Mouse (Mus musculus) forebrain, embryonic 16.5 days (tissue): ENCODE measurements around the gene Wdr27. TPM values are rescaled to one million over a fixed set of nuclear protein-coding genes. Genes with fewer than 3 reads are reported as not detected.
"Not testable (repeated sequence)": the region's sequence is repeated elsewhere in the genome, so short reads cannot be mapped to it uniquely, and the experiment has no call there.

Experiments
- ATAC-seq: fragments of 200-750 bp; cut with Nextera tagmentation; 2 replicates; pipeline ENCODE4 v1.8.0; 2017; ENCODE audit warnings: mild to moderate bottlenecking, moderate library complexity
- H3K27ac ChIP-seq: fragments of 300-500 bp; sonication (generic); 2 replicates; pipeline ENCODE4 v1.5.1; 2014; ENCODE audit warnings: low read length, control low read depth
- H3K27me3 ChIP-seq: fragments of 300-500 bp; sonication (generic); replicated peaks from 2 replicates; pipeline ENCODE4 v1.6.1; 2014; ENCODE audit warnings: low read length; ENCODE audit not compliant: control insufficient read depth, insufficient read depth
- H3K36me3 ChIP-seq: fragments of 300-500 bp; sonication (generic); 2 replicates; pipeline ENCODE4 v1.6.1; 2014; ENCODE audit not compliant: control insufficient read depth, insufficient read depth
- H3K4me1 ChIP-seq: fragments of 300-500 bp; sonication (generic); replicated peaks from 2 replicates; pipeline ENCODE4 v1.6.1; 2014; ENCODE audit warnings: low read length; ENCODE audit not compliant: control insufficient read depth, insufficient read depth
- H3K4me2 ChIP-seq: fragments of 300-500 bp; sonication (generic); 2 replicates; pipeline ENCODE4 v1.6.1; 2014; ENCODE audit warnings: mild to moderate bottlenecking, low read length, control low read depth
- H3K4me3 ChIP-seq: fragments of 300-500 bp; sonication (generic); replicated peaks from 2 replicates; pipeline ENCODE4 v1.5.1; 2014; ENCODE audit warnings: mild to moderate bottlenecking, low read length, control low read depth
- H3K9ac ChIP-seq: fragments of 300-500 bp; sonication (generic); replicated peaks from 2 replicates; pipeline ENCODE4 v1.6.1; 2014; ENCODE audit warnings: low read depth, low read length, control low read depth
- H3K9me3 ChIP-seq: fragments of 300-500 bp; sonication (generic); 2 replicates; pipeline ENCODE4 v1.6.1; 2016; ENCODE audit warnings: low read length; ENCODE audit not compliant: control insufficient read depth
- WGBS: fragments of 180-500 bp; shearing (Covaris S2); extraction: QIAGEN DNeasy Blood & Tissue Kit; methylation state at CpG from one replicate; pipeline ENCODE4 v1.1.7; 2014; 5-methylcytosine and 5-hydroxymethylcytosine counted together
- polyA plus RNA-seq: library from polyadenylated mRNA; unstranded; fragments of >200 nt; fragmentation: Nextera tagmentation; extraction: Ambion mirVana; gene quantifications from 2 replicates; pipeline ENCODE4 v1.2.1, GENCODE M21; 2015

Wdr27 gene
- polyA plus RNA-seq, 1 experiment from 2014 or later, result 6.3 TPM

- peak overlapping the region; percentile 65 for H3K9ac ChIP-seq
- H3K9me3 ChIP-seq, result no peaks in the 10 kb centered on the region
- peak overlapping the region; percentile 99 for H3K4me2 ChIP-seq
- ATAC-seq, result peak; percentile 11; the same call in 1 of the 2 replicates
- H3K36me3 ChIP-seq, result no peaks in the 10 kb centered on the region
- H3K27ac ChIP-seq, result no peak overlapping the region
- no peaks in the 10 kb centered on the region for H3K27me3 ChIP-seq
- under 1% methylated on average over 20 of the region's 23 CpGs for WGBS
- H3K4me3 ChIP-seq, result peak overlapping the region; percentile 70
- peaks cover 9% of the 10 kb centered on the region for H3K4me1 ChIP-seq
Observed at GRCm38 (mm10) chr17:14960520-14960919, 17.6 kb upstream of the Wdr27 start.

- 19% methylated on average over 3 of the region's 3 CpGs for WGBS
- H3K36me3 ChIP-seq, result no peaks in the 10 kb centered on the region
- no peak for ATAC-seq
Observed at GRCm38 (mm10) chr17:14959979-14960378, 17.0 kb upstream of the Wdr27 start.

GRCm38 (mm10) chr17:14958686-14959327, 15.8 kb upstream of the Wdr27 start:
- H3K4me1 ChIP-seq, result peaks cover 9% of the 10 kb centered on the region
- ATAC-seq, result no peak
- H3K36me3 ChIP-seq, result peaks cover 4% of the 10 kb centered on the region
- no peaks in the 10 kb centered on the region for H3K9me3 ChIP-seq
- H3K4me3 ChIP-seq, result no peak overlapping the region
- no peaks in the 10 kb centered on the region for H3K27me3 ChIP-seq
- H3K27ac ChIP-seq, result no peak overlapping the region
- 92% methylated on average over 5 of the region's 5 CpGs for WGBS
- no peak overlapping the region for H3K4me2 ChIP-seq
- H3K9ac ChIP-seq, result no peak overlapping the region

More at GRCm38 (mm10) chr17:14959979-14960378, 17.0 kb upstream of the Wdr27 start:
- H3K9ac ChIP-seq, result peak overlapping the region; percentile 39; the same call in 1 of the 2 replicates
- H3K4me3 ChIP-seq, result peak overlapping the region; percentile 28
- H3K4me2 ChIP-seq, result peak overlapping the region; percentile 55
- H3K27ac ChIP-seq, result no peak overlapping the region
- H3K27me3 ChIP-seq, result no peaks in the 10 kb centered on the region
- no peaks in the 10 kb centered on the region for H3K9me3 ChIP-seq
- H3K4me1 ChIP-seq, result peaks cover 9% of the 10 kb centered on the region

- no peaks in the 10 kb centered on the region for H3K4me1 ChIP-seq
- H3K27ac ChIP-seq, result no peak overlapping the region
- WGBS, result 95% methylated on average over 8 of the region's 8 CpGs
- no peaks in the 10 kb centered on the region for H3K9me3 ChIP-seq
- ATAC-seq, result no peak
- no peaks in the 10 kb centered on the region for H3K27me3 ChIP-seq
- peaks cover 12% of the 10 kb centered on the region for H3K36me3 ChIP-seq
- no peak overlapping the region for H3K9ac ChIP-seq
- no peak overlapping the region for H3K4me3 ChIP-seq
- no peak overlapping the region for H3K4me2 ChIP-seq
Observed at GRCm38 (mm10) chr17:14953452-14953851, 10.5 kb upstream of the Wdr27 start.

GRCm38 (mm10) chr17:14949161-14949827, 6.3 kb upstream of the Wdr27 start:
- Histone ChIP-seq H3K27me3 (no peaks in the 10 kb centered on the region), H3K9me3 (no peaks in the 10 kb centered on the region), H3K36me3 (peaks cover 15% of the 10 kb centered on the region), H3K4me2 (no peak overlapping the region), H3K4me3 (no peak overlapping the region), H3K27ac (no peak overlapping the region), H3K4me1 (peaks cover 7% of the 10 kb centered on the region), H3K9ac (no peak overlapping the region)
- WGBS, result 87% methylated on average over 7 of the region's 7 CpGs
- no peak for ATAC-seq

- Histone ChIP-seq H3K27me3 (no peaks in the 10 kb centered on the region), H3K27ac (no peak overlapping the region), H3K4me3 (no peak overlapping the region), H3K4me2 (no peak overlapping the region; the same call in 1 of the 2 replicates), H3K9me3 (no peaks in the 10 kb centered on the region), H3K9ac (no peak overlapping the region), H3K36me3 (peaks cover 4% of the 10 kb centered on the region; the same call in 1 of the 2 replicates), H3K4me1 (peaks cover 18% of the 10 kb centered on the region)
- ATAC-seq, result no peak
- WGBS, result 91% methylated on average over 1 of the region's 1 CpGs
Observed at GRCm38 (mm10) chr17:14944551-14944950, 1.6 kb upstream of the Wdr27 start.

GRCm38 (mm10) chr17:14943729-14944059, 736 bp upstream of the Wdr27 start:
- Histone ChIP-seq H3K9ac (peak overlapping the region; percentile 84), H3K36me3 (peaks cover 4% of the 10 kb centered on the region; the same call in 1 of the 2 replicates), H3K27ac (no peak overlapping the region; the same call in 1 of the 2 replicates), H3K4me3 (peak overlapping the region; percentile 79), H3K4me2 (peak overlapping the region; percentile 97), H3K9me3 (no peaks in the 10 kb centered on the region), H3K4me1 (peaks cover 18% of the 10 kb centered on the region), H3K27me3 (no peaks in the 10 kb centered on the region)
- ATAC-seq, result peak; percentile 0; the same call in 1 of the 2 replicates
- WGBS, result 19% methylated on average over 16 of the region's 16 CpGs

- ATAC-seq, H3K27me3 ChIP-seq, H3K27ac ChIP-seq, H3K36me3 ChIP-seq, H3K9me3 ChIP-seq: not testable (repeated sequence)
- Histone ChIP-seq H3K4me2 (peak overlapping the region; percentile 60), H3K4me1 (peaks cover 18% of the 10 kb centered on the region), H3K9ac (peak overlapping the region; percentile 78; the same call in 1 of the 2 replicates), H3K4me3 (peak overlapping the region; percentile 79)
- WGBS, result 61% methylated on average over 6 of the region's 6 CpGs
Observed at GRCm38 (mm10) chr17:14942181-14942580, 777 bp downstream of the Wdr27 start.

- Histone ChIP-seq H3K27me3 (no peaks in the 10 kb centered on the region), H3K9ac (no peak overlapping the region), H3K36me3 (no peaks in the 10 kb centered on the region), H3K4me2 (no peak overlapping the region), H3K4me3 (no peak overlapping the region), H3K9me3 (no peaks in the 10 kb centered on the region), H3K4me1 (no peaks in the 10 kb centered on the region), H3K27ac (no peak overlapping the region)
- ATAC-seq, result no peak
- 72% methylated on average over 5 of the region's 5 CpGs for WGBS
Observed at GRCm38 (mm10) chr17:14935841-14936605, 6.9 kb downstream of the Wdr27 start.
